Mouse (Mus musculus): ENCODE measurements around the gene Mrps25.

The Mrps25 gene

GRCm38 (mm10) chr6:92183621-92184131 lies at the start of gene Mrps25:
Gene Mrps25 (minus strand): TSS chr6:92184033.
- peak; percentile 14 for DNase-seq (ENCODE audit: low spot score)

- no peak for DNase-seq (ENCODE audit: low spot score)
Observed at GRCm38 (mm10) chr6:92231762-92232161, 47.9 kb upstream of the Mrps25 start.

GRCm38 (mm10) chr6:92231356-92231755 lies 47.5 kb upstream of the Mrps25 start:
- DNase-seq (ENCODE audit: low spot score): no peak

GRCm38 (mm10) chr6:92229586-92229985 lies 45.8 kb upstream of the Mrps25 start:
- DNase-seq (ENCODE audit: low spot score): no peak

- no peak for DNase-seq (ENCODE audit: low spot score)
Observed at GRCm38 (mm10) chr6:92229103-92229502, 45.3 kb upstream of the Mrps25 start.

- no peak for DNase-seq (ENCODE audit: low spot score)
Observed at GRCm38 (mm10) chr6:92224981-92225380, 41.1 kb upstream of the Mrps25 start.

- no peak for DNase-seq (ENCODE audit: low spot score)
Observed at GRCm38 (mm10) chr6:92222021-92222420, 38.2 kb upstream of the Mrps25 start.

- no peak for DNase-seq (ENCODE audit: low spot score)
Observed at GRCm38 (mm10) chr6:92221604-92222003, 37.8 kb upstream of the Mrps25 start.

GRCm38 (mm10) chr6:92219445-92219844 lies 35.6 kb upstream of the Mrps25 start:
- no peak for DNase-seq (ENCODE audit: low spot score)

- DNase-seq (ENCODE audit: low spot score): peak; percentile 95
Observed at GRCm38 (mm10) chr6:92214773-92215449, 31.1 kb upstream of the Mrps25 start, which contains the start of gene Rbsn. Gene Rbsn (minus strand): TSS chr6:92214925.

- peak; percentile 4 for DNase-seq (ENCODE audit: low spot score)
Observed at GRCm38 (mm10) chr6:92214055-92214772, 30.4 kb upstream of the Mrps25 start.

- DNase-seq (ENCODE audit: low spot score): no peak
Observed at GRCm38 (mm10) chr6:92199414-92199813, 15.6 kb upstream of the Mrps25 start.

GRCm38 (mm10) chr6:92184178-92184577 lies 345 bp upstream of the Mrps25 start:
- no peak for DNase-seq (ENCODE audit: low spot score)

GRCm38 (mm10) chr6:92176450-92176849 lies 7.4 kb downstream of the Mrps25 start:
- no peak for DNase-seq (ENCODE audit: low spot score)

GRCm38 (mm10) chr6:92162724-92163123 lies 21.1 kb downstream of the Mrps25 start:
- DNase-seq (ENCODE audit: low spot score): no peak

GRCm38 (mm10) chr6:92158801-92159200 lies 25.0 kb downstream of the Mrps25 start:
- DNase-seq (ENCODE audit: low spot score): no peak

GRCm38 (mm10) chr6:92153774-92154173 lies 30.1 kb downstream of the Mrps25 start:
- DNase-seq (ENCODE audit: low spot score): no peak

- no peak for DNase-seq (ENCODE audit: low spot score)
Observed at GRCm38 (mm10) chr6:92145881-92146280, 38.0 kb downstream of the Mrps25 start.

- DNase-seq (ENCODE audit: low spot score): no peak
Observed at GRCm38 (mm10) chr6:92136356-92136755, 47.5 kb downstream of the Mrps25 start.

- DNase-seq (ENCODE audit: low spot score): no peak
Observed at GRCm38 (mm10) chr6:92133617-92134016, 50.2 kb downstream of the Mrps25 start.

- peak; percentile 34 for DNase-seq (ENCODE audit: low spot score)
Observed at GRCm38 (mm10) chr6:92132021-92132911, 51.6 kb downstream of the Mrps25 start.

GRCm38 (mm10) chr6:92131456-92131855 lies 52.4 kb downstream of the Mrps25 start:
- DNase-seq (ENCODE audit: low spot score): no peak
